Mouse (Mus musculus) thymus, postnatal 10 days (tissue): ENCODE results near the gene Uap1l1.
"Not testable (repeated sequence)": the region's sequence is repeated elsewhere in the genome, so short reads cannot be mapped to it uniquely, and the experiment has no call there.

Source experiments
- DNase-seq, 2 experiments: peaks; one replicate each; pipeline ENCODE4 v3.0.0; 2021; ENCODE audit warnings: low spot score in 2 of 2

Uap1l1 gene

DNA sequence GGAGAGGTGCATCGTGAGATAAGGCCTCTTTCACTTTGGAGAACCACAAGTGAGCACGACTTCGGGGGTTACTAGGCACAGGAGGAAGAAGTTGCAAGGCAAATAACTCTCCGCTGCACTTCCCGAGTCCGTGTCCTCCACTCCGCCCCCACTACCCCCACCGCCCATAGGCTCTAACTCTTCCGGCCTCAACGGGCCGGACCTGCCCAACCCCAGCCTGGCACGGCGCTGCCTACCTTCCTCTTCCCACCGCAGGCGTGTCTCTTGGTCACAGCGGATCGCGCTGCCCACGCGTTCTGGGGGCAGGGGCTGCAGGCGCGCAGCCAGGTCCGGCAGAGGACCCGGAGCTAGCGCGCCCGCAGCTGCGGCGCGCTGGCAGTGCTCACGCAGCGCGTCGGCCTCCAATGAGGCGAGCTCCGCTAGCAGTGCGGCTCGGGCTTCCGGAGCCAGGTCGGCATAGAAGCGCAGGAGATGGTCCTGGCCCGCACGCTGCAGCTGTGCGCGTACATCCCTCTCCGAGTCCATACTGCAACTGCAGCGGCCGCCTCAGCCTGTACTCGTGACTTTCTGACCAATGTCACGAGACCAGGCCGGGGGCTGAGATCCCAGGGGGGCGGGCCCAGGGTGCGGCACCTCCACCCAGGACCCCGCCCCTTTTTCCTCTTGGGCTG, at the start of gene Uap1l1:
TSS of gene Uap1l1 (minus strand) at position 592 of the 671 bp plus-strand sequence.
- DNase-seq = peak; percentile 23 to 42

DNA sequence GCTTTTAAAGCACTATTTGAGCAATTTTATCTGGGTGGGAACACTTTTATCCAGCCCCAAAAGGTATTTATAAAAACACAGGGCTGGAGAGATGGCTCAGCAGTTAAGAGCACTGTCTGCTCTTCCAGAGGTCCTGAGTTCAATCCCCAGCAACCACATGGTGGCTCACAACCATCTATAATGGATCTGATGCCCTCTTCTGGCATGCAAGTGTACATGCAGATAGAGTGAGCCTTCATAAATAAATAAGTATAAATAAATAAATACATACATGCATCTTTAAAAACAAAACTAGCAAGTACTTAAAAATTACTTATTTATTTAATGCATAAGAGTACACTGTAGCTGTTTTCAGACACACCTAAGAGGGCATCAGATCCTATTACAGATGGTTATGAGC, 48.0 kb upstream of the Uap1l1 start:
- DNase-seq = not testable (repeated sequence)

DNA sequence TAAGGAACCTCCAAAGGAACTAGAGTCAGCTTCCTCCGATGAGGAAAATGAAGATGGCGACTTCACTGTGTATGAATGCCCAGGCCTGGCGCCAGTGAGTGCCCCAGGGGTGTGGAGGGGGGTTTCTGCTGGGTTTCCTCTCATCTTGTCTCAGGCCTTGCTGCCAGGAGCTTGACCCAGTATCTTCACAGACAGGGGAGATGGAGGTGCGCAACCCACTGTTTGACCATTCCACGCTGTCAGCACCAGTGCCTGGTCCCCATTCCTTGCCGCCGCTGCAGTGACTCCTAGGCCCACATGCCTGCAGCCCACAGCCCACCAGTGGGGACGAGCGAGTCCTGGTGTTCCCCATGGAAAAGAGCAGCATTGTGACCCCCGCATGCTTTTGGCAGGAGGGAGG, 43.4 kb upstream of the Uap1l1 start:
- DNase-seq = peak in 1 of 2 experiments; percentile 2

DNA sequence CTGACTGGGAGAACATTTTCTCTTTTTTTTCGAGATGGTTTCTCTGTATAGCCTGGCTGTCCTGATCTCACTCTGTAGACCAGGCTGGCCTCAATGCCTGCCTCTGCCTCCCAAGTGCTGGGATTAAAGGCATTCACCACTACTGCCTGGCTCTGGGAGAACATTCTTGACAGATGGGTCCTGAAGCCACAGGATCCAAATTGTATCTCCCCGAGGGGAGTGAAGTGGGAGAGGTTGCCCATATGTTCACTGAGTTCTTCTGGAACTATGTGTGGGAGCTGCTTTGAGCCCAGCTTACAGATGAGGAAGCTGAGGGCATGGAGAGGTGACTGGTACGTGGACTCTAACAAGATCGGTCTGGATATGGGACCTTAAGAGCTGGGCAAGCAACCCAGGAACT, 38.5 kb upstream of the Uap1l1 start:
- no peak for DNase-seq

DNA sequence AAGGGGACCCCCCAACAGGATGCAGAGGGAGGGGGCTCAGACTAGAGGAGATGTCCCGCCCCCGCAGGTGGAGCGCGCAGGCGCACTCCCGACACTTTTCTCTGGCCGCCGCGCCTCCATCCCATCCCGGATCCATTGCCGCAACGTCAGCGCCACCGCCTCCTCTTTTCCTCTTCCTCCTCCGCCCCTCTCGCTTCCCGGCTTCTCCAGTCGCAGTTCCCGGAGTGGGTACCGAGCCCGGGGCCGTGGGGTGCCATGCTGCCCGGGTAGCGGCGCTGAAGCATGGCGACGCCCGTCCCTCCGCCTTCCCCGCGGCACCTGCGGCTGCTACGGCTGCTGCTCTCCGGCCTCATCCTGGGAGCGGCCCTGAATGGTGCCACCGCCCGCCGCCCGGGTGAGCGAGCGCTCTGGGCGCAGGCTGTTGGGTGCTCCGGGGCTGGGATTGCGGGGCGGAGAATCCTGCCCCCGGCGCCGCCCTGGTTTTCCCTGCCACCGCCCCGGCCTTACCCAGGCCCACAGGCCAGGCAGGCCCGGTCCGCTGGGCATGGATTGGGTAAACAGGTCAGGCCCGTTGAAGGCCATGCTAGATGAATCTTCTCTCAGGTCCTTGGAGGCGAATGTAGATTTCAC, 37.6 kb upstream of the Uap1l1 start:
- peak in 1 of 2 experiments; percentile 27 for DNase-seq

DNA sequence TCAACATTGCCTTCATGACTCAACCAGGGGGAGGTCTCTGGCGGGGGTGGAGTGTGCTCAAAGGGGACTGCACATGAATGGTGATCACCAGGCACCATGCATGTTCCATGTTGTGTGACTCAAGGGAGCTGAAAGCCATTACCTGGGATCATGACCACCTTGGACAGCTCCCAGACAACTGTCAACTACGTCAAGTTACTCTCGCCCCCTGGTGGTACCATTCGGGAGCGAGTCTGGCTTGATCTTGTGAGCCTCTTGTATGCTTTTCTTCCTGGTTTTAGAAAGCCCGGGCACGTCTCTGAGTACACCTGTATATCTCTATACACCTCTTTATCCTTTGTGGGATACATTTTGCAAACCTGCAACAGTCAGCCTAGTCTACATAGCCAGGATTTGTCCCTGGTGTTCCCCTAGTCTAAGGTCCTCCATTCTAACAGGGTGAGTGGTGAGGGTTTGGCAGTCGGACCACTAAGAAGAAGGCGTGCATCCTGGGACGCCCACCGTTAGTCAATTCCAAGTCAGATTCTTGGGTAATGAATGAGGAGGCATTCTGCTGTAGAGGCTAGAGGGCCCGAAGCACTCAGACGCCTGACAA, 37.0 kb upstream of the Uap1l1 start:
- DNase-seq = peak; percentile 63 to 89

DNA sequence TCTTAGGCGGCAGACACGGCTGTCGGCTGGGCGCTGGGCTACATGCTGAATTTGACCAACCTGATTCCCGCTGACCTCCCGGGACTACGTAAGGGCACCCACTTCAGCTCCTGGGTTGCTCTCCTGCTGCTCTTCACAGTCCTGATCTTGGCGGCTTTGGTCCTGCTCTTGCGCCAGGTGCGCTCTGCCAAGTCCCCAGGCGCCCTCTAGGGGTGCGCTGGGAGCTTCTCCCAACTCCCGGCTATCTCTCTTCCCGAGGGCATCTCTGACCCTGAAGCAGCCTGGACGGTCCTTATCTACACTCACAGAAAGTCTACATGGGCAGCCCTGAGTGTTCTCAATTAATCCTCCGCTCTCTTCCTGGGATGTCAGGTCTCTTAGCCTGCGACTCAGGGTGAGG, 35.3 kb upstream of the Uap1l1 start:
- peak in 1 of 2 experiments; percentile 39 for DNase-seq

DNA sequence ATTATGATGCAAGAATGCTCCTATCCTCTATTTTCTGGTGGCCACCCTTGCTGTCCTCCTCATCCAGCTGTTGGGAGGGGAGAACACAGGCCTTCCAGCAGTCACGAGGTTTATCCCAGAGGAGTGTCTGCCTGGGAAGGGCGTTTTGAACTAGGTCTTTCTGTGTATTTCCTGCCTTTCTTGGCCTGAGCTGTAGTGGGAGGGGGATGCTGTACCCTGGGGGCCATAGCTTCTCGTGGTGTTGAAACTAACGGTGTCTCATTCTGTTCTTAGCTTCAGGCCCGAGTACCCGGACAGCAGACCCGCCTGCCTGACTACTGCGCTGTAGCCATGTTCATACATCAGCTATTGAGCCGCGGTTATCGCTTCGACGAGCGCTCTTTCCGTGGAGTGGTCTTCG, 34.8 kb upstream of the Uap1l1 start:
- DNase-seq = no peak

DNA sequence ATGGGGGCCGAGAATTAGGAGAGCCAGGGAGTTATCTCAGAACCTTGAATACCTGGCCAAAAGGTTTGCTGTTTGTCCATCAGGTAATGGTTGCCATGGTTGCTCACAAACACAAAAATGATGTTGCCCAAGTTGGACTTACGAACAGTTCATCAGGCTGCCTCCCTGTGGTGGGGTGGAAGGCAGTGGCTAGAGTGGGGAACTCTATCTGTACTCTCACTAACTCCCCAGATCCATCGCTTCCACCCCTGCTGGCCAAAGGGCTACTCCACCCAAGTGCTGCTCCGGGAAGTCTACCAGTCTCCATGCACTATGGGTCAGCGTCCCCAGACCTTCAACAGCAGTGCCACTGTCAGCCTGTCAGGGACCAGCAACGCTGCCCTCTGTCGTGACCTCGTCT, 33.6 kb upstream of the Uap1l1 start, which contains the start of gene Npdc1:
TSS of gene Npdc1 (plus strand) at position 301 of the 400 bp plus-strand sequence.
- no peak for DNase-seq

DNA sequence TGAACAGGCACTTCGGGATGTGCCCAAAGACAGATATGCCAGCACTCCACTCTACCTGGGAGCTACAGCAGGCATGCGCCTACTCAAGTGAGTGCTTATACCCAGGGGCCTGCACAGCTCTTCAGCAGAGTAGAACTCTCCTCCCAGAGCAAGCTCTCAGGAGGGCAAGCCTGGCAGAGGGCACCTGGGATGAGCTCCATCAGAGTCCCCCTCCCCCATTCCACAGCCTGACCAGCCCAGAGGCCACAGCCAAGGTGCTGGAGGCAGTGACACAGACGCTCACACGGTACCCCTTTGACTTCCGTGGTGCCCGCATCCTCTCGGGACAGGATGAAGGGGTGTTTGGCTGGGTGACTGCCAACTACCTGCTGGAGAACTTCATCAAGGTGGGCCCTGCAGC, 32.6 kb upstream of the Uap1l1 start:
- no peak for DNase-seq

DNA sequence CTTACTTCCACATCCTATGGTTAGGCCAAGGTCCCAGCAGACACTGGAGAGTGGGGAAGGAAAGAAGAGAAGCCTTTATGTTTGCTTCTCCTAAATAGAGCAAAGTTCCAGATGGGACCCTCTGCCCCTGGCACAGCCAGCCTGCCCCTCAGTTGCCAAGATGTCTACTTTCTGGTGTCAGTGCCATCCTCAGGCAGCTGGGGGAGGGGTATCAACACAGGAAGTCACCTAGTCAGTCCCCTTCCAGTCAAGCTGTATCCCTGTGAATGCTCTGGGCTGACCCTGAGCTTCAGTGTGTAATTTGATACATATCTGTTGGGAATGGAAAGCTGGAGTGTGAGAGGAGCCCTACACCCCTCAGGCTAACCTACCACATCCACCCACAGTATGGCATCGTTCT, 31.5 kb upstream of the Uap1l1 start:
- DNase-seq = no peak

DNA sequence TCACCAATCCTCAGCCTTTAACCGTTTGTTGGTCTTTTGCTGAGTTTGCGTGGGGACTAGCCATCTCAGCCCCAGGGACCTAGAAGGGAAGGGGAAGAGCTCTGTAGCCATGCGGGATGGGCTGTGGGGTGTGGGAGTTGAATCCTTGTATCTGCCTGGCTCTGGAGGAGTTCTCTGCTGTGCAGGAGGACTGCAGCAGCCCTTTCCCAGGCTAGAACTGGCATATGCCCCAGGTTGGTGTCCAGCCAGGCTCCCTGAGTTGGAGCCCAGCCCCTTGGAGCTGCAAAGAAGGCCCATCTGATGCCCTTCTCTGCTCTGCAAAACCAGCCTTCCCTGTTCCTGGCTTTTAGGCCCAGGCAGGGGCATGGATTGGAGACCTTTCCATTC, 31.1 kb upstream of the Uap1l1 start:
- no peak for DNase-seq

DNA sequence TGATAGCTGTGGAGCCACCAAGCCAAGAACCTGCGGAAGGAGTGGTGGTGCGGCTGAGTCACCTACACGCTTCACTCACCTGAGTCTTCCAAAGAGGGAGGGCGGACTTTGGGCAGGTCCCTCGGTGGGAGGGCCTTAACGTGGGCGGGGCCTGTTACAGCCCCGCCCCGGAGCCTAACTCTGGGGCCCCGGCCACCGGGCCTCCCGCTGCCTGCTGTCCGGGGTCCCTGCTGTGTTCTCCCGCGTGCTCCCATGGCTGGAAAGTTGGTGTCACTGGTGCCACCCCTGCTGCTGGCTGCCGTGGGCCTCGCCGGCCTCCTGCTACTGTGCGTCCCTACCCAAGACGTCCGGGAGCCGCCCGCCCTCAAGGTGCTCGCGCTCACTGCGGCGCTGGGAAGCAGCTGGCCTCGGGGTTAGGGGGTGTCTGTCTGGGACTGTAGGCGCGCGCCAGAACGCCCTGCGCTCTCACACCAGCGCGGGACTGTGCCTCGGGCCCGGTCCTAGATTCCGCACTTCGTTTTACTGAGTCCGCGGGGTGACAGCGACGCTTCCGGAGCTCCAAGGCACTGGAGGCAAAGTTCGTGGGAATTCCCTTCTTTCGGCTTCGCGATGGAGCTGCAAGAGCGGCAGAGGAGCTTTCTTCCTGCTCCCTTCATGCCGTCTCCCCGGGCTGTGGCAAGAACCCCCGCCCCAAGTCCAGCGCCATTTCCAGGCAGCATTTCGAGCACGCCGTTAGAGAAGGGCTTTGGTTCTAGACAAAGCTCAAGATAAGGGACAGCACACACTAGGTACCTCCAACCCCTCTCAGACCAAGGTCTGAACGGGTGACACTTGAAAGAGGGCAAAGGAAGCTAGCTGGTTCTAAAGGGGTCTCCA, 30.5 kb upstream of the Uap1l1 start, which contains the start of gene Entpd2:
TSS of gene Entpd2 (plus strand) at position 154 of the 876 bp plus-strand sequence.
- no peak for DNase-seq

DNA sequence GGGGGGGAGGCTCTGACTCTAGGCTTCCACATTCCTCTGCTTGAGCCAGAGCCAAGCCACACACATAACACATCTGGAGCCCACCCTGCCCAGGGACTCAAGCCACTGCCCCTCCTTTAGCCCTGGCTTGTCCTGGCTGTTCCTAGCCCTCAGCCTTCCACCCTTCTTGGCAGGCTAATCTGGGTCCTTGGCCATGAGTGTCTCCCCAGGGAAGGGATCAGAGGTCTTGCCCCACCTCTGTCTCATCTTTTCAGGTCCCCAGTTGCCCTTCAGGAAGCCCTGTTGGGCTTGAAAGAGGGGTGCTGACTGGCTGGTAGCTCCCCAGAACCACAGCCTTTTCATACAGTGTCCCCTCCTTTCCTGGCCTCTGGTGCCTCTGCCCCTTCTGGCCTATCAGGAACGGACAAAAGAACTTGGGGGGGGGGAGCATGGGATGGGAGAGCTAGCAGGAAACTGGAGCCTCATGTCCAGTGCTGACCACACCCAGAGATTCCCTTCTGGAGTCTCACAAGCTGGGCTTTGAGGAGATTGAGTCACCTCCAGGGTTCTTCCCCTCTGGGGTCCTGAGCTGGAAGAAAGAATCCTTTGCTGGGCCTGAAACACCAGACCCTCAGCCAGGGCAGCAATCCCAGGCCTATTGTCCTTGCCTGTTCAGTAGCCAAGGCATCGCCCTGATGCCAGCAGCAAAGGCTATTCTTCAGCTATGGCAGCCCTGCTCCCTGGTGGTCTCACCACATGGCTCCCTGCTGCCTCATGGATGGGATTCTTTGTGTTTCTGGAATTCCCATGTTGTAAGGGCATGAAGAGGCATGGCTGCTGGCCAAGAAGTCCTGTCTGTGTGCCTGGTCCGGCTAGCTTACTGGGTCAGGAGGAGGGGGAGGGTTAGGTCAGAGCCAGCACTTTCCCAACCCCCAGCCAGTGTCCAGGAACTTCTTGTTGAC, 29.1 kb upstream of the Uap1l1 start:
- DNase-seq = no peak

DNA sequence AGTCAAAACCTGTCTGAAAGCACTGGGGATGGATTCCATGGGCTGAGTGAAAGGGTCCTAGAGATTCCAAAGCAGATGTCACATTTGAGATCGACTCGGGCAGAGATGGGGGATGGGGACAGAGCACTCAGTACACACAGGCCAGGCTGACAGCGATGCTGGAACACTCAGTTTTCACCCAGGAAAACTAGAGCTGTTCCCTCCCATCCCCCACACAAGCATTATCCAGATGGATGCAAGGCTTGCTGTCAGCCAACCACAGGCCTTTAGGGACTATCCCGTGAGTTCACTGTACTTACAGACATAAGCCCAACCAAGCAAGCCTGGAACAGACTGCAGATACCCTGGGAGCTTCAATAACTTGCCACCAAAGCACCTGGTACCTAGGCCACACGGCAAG, 25.8 kb upstream of the Uap1l1 start:
- no peak for DNase-seq

DNA sequence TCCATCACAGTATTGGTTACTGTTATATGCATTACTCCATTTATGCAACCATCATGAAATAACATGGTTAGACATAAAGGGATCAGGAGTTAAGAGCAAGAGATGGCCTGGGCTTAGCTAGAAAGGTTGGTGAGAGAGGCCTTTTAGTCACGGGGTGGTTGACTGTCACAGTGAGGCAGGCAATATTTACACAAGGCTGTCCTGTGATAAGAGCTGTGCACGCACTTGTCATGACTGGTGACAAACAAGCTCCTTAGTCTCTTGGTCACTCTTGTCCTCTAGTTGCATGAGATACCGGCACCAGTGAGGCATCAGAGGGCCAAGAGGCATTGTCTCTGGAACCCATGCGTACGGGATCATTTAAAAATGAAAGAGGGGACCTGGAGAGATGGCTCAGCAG, 19.0 kb upstream of the Uap1l1 start:
- no peak for DNase-seq

DNA sequence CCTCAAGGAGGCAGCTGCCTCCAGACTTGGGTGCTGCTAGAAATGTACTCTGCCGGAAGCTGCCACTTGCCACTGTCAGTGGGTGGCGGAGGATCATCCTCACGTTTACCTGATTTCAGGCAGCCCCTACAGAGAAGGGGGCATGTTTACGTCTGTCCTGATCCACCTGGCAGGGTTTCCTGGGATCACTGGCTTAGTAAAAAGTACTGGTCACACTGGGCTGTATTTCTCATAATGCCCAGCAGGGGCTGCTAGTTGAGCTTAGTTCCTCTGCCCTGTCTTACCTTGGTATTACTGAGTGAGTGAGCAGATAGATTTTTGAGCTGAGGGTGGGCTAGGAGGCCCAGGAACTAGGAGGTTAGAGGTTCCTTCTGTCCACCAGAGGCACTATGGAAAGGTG, 11.1 kb upstream of the Uap1l1 start:
- peak in 1 of 2 experiments; percentile 31 for DNase-seq

DNA sequence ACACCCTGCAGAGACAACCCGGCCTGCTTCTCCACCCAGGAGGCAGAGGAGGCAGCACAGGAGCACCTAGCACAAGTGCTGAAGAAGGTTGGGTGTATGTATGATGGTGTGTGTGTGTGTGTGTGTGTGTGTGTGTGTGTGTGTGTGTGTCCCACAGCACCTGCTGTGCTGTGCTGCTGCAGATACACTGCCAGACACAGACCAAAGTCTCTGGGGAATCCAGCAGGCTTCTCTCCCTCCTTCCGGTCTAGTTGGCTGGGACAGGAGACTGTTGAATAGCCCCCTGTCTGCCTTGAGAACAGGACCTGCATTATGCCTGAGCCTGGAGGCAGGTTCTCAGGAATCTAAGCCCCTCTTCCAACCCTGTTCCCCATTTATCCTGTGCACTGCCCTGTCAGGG, 7.9 kb upstream of the Uap1l1 start:
- no peak for DNase-seq

DNA sequence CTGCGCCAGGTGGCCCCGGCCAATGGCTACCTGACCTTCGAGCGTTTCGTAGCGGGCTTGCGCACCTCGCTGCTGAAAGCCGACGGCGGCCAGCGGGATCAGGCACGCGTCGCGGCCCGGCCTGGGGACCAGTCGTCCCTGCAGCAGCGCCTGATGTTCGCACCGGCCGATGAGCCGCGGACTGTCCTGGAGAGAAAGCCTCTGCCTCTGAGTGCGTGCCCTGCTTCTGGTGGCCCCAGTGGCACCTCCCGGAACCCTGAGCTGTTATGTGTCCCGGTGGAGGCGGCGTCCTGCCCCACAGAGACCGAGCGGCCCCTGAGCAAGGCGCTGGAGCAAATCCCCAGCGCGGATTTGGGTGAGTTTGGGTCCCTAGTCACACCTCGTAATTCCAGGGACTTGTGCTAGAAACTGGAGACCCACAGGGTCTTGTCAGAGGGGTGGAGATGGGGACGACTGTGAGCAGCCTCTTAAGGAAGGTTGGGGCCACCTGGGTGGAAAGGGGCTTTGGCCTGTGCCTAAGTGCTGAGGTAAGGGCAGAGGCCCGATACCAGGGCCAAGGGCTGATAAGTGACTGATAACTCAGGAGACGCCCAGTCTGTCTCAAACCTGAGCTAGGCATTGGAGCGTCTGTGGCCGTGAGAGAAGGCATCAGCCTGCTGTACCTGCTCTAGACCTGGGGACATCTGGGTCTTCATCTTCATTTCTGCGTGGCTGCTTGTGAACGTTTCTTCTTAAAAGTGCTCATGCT, 7.3 kb upstream of the Uap1l1 start:
- no peak for DNase-seq
